Mouse (Mus musculus) mammary gland, adult 2 months (tissue): ENCODE results near the gene Esp4. TPM values are rescaled to one million over a fixed set of nuclear protein-coding genes. Genes with fewer than 3 reads are reported as not detected.

Experiments used
- polyA plus RNA-seq: library from polyadenylated mRNA; depleted of rRNA; stranded (reverse); fragments of >200 nt; gene quantifications from 2 replicates; pipeline ENCODE4 v1.2.3, GENCODE M21; 2012; ENCODE audit warnings: low replicate concordance; rRNA removed

Gene Esp4
- not detected in 2 replicates for polyA plus RNA-seq

GRCm38 (mm10) chr17:40598294-40598693 lies at the start of gene Esp4:
Gene Esp4, plus strand, starts transcription at chr17:40598594.

DNA sequence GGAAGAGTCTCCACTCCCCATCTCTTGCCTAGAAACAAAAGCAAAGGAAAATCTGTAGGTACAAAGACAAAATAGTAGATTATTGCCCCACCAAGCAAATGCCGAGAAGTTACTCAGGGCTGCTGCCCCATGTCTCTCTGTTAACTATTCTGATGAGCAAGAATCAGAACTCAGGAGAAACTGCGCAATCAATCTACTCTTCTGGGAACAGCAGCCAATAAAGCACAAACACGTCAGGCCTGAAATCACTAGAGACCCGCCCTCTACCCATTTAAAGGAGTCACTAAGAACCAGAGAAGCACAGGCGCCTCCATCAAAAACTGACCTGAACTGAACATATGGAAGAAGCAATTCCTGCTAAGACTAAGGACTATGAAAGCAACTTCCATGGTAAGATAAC lies 37.2 kb upstream of the Esp4 start, which contains the start of gene Esp6:
TSS of gene Esp6 (plus strand) at position 301 of the 400 bp plus-strand sequence.

DNA sequence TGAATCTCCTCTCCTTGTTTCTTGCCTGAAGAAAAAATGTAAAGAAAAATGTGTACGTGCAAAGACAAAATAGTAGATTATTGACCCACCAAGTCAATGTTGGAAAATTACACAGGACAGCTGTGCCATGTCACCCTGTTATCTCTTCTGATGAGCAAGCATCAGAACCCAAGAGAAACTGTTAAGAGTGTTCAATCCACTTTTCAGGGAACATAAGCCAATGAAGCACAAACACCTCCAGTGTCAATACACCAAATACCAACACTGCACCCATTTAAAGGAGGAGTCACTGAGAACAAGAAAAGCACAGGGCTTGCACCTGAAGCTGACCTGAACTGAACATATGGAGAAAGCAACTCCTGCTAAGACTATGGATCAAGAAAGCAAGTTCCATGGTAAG lies 33.4 kb downstream of the Esp4 start, which contains the start of gene Esp3:
TSS of gene Esp3 (plus strand) at position 301 of the 400 bp plus-strand sequence.

Other genes with a start within 250 kb of the Esp4 start
- not detected in 2 replicates for gene Esp8, start 78.6 kb upstream of the Esp4 start, polyA plus RNA-seq
- gene Esp6, start 37.1 kb upstream of the Esp4 start, polyA plus RNA-seq: not detected in 2 replicates
- not detected in 2 replicates for gene Esp3, start 33.5 kb downstream of the Esp4 start, polyA plus RNA-seq
- gene Esp1, start 128.5 kb downstream of the Esp4 start, polyA plus RNA-seq: not detected in 2 replicates
- gene Crisp2, start 208.4 kb downstream of the Esp4 start, polyA plus RNA-seq: not detected in 2 replicates
- not detected in 2 replicates for gene Rhag, start 212.5 kb downstream of the Esp4 start, polyA plus RNA-seq